Mouse (Mus musculus): Measurements from ENCODE around the gene Spem1.

DNA sequence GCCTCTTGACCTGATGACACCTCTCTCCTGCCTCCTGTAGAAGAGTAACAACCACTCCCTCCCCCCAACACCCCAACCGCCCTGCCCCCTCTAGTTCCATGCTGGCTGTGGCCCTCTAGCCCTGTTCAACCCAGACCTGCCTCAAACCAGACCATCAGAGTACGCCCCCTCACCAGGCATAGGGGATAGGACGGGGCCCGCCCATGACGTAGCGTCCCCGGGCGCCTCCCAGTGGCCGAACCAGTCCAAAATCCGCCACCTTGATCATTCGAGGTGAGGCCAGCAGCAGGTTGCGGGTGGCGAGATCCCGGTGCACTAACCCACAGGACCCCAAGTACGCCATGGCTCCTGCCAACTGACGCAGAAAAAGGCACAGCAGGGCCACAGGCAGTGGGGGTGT, 33.4 kb upstream of the Spem1 start:
- TF ChIP-seq POLR2A (IDR thresholded peaks at IDR 0.05; ENCODE audit: borderline replicate concordance, insufficient read depth, low read length) (no peak), CTCF (IDR thresholded peaks at IDR 0.05; ENCODE audit: borderline replicate concordance, insufficient read depth, low read depth, low read length) (peak; percentile 42; the same call in 1 of the 2 replicates)
